Mouse (Mus musculus): ENCODE data around the gene Hmga1. TPM values are rescaled to one million over a fixed set of nuclear protein-coding genes. Genes with fewer than 3 reads are reported as not detected.

Gene Hmga1
- polyA plus RNA-seq, 1 experiment from 2014 or later: 106 TPM

GRCm38 (mm10) chr17:27534718-27535117 is 21.6 kb upstream of the Hmga1 start:
- no peaks in the 10 kb centered on the region for H3K9me3 ChIP-seq
- H3K36me3 ChIP-seq: no peaks in the 10 kb centered on the region
- H3K4me1 ChIP-seq: peaks cover 2% of the 10 kb centered on the region
- no peak overlapping the region for H3K4me3 ChIP-seq
- peak; percentile 70 for ATAC-seq (replicated peaks)
- H3K27me3 ChIP-seq: no peaks in the 10 kb centered on the region
- H3K9ac ChIP-seq (replicated peaks): no peak overlapping the region
- no peak overlapping the region for H3K4me2 ChIP-seq (replicated peaks)
- no peak overlapping the region for H3K27ac ChIP-seq (replicated peaks)
- WGBS: 3% methylated on average over 10 of the region's 10 CpGs

GRCm38 (mm10) chr17:27541261-27541660 is 15.0 kb upstream of the Hmga1 start:
- Histone ChIP-seq H3K36me3 (no peaks in the 10 kb centered on the region), H3K27me3 (no peaks in the 10 kb centered on the region), H3K27ac (replicated peaks) (no peak overlapping the region), H3K4me2 (replicated peaks) (no peak overlapping the region), H3K9me3 (no peaks in the 10 kb centered on the region), H3K4me1 (no peaks in the 10 kb centered on the region), H3K4me3 (no peak overlapping the region), H3K9ac (replicated peaks) (no peak overlapping the region)
- WGBS: 79% methylated on average over 2 of the region's 2 CpGs
- no peak for ATAC-seq (replicated peaks)

- Histone ChIP-seq H3K27me3 (no peaks in the 10 kb centered on the region), H3K4me1 (no peaks in the 10 kb centered on the region), H3K4me3 (no peak overlapping the region), H3K36me3 (no peaks in the 10 kb centered on the region), H3K9me3 (no peaks in the 10 kb centered on the region), H3K27ac (replicated peaks) (no peak overlapping the region), H3K4me2 (replicated peaks) (no peak overlapping the region), H3K9ac (replicated peaks) (no peak overlapping the region)
- no peak for ATAC-seq (replicated peaks)
- WGBS: 85% methylated on average over 3 of the region's 3 CpGs
These were observed 14.3 kb upstream of the Hmga1 start for GRCm38 (mm10) chr17:27541984-27542383.

GRCm38 (mm10) chr17:27544551-27544950 is 11.7 kb upstream of the Hmga1 start:
- Histone ChIP-seq H3K9ac (replicated peaks) (no peak overlapping the region), H3K36me3 (no peaks in the 10 kb centered on the region), H3K4me3 (no peak overlapping the region), H3K27ac (replicated peaks) (no peak overlapping the region), H3K27me3 (no peaks in the 10 kb centered on the region), H3K4me1 (peaks cover 7% of the 10 kb centered on the region), H3K4me2 (replicated peaks) (no peak overlapping the region), H3K9me3 (no peaks in the 10 kb centered on the region)
- 76% methylated on average over 11 of the region's 11 CpGs for WGBS
- no peak for ATAC-seq (replicated peaks)

GRCm38 (mm10) chr17:27545991-27546390 is 10.3 kb upstream of the Hmga1 start:
- no peak for ATAC-seq (replicated peaks)
- H3K4me3 ChIP-seq: no peak overlapping the region
- H3K27me3 ChIP-seq: no peaks in the 10 kb centered on the region
- no peaks in the 10 kb centered on the region for H3K36me3 ChIP-seq
- no peak overlapping the region for H3K4me2 ChIP-seq (replicated peaks)
- H3K9me3 ChIP-seq: no peaks in the 10 kb centered on the region
- peaks cover 8% of the 10 kb centered on the region for H3K4me1 ChIP-seq
- H3K27ac ChIP-seq (replicated peaks): no peak overlapping the region
- H3K9ac ChIP-seq (replicated peaks): no peak overlapping the region
- WGBS: 43% methylated on average over 12 of the region's 12 CpGs

GRCm38 (mm10) chr17:27546574-27547085 is 9.7 kb upstream of the Hmga1 start:
- Histone ChIP-seq H3K4me1 (peaks cover 8% of the 10 kb centered on the region), H3K9ac (replicated peaks) (no peak overlapping the region), H3K27me3 (no peaks in the 10 kb centered on the region), H3K4me3 (no peak overlapping the region), H3K27ac (replicated peaks) (no peak overlapping the region), H3K4me2 (replicated peaks) (no peak overlapping the region), H3K9me3 (no peaks in the 10 kb centered on the region), H3K36me3 (no peaks in the 10 kb centered on the region)
- no peak for ATAC-seq (replicated peaks)
- WGBS: 71% methylated on average over 7 of the region's 7 CpGs

GRCm38 (mm10) chr17:27547253-27547868 is 8.9 kb upstream of the Hmga1 start:
- 75% methylated on average over 9 of the region's 9 CpGs for WGBS
- Histone ChIP-seq H3K4me3 (no peak overlapping the region), H3K27ac (replicated peaks) (no peak overlapping the region), H3K36me3 (no peaks in the 10 kb centered on the region), H3K4me2 (replicated peaks) (no peak overlapping the region), H3K9me3 (no peaks in the 10 kb centered on the region), H3K27me3 (no peaks in the 10 kb centered on the region), H3K4me1 (peaks cover 8% of the 10 kb centered on the region), H3K9ac (replicated peaks) (no peak overlapping the region)
- ATAC-seq (replicated peaks): no peak

GRCm38 (mm10) chr17:27549234-27549633 is 7.1 kb upstream of the Hmga1 start:
- Histone ChIP-seq H3K27me3 (no peaks in the 10 kb centered on the region), H3K4me1 (peaks cover 8% of the 10 kb centered on the region), H3K27ac (replicated peaks) (no peak overlapping the region), H3K9ac (replicated peaks) (no peak overlapping the region), H3K9me3 (no peaks in the 10 kb centered on the region), H3K4me2 (replicated peaks) (no peak overlapping the region), H3K4me3 (no peak overlapping the region), H3K36me3 (no peaks in the 10 kb centered on the region)
- WGBS: 35% methylated on average over 8 of the region's 8 CpGs
- ATAC-seq (replicated peaks): no peak

- peaks cover 6% of the 10 kb centered on the region; the same call in 1 of the 2 replicates for H3K27me3 ChIP-seq
- ATAC-seq (replicated peaks): no peak
- H3K27ac ChIP-seq (replicated peaks): no peak overlapping the region
- 66% methylated on average over 10 of the region's 10 CpGs for WGBS
- peaks cover 21% of the 10 kb centered on the region for H3K4me1 ChIP-seq
- no peak overlapping the region for H3K9ac ChIP-seq (replicated peaks)
- H3K4me2 ChIP-seq (replicated peaks): no peak overlapping the region
- no peak overlapping the region for H3K4me3 ChIP-seq
- H3K9me3 ChIP-seq: no peaks in the 10 kb centered on the region
- no peaks in the 10 kb centered on the region for H3K36me3 ChIP-seq
These were observed 4.8 kb upstream of the Hmga1 start for GRCm38 (mm10) chr17:27551393-27551940.

GRCm38 (mm10) chr17:27552215-27553201 is 3.8 kb upstream of the Hmga1 start:
- no peak overlapping the region for H3K27ac ChIP-seq (replicated peaks)
- H3K4me3 ChIP-seq: no peak overlapping the region
- H3K36me3 ChIP-seq: no peaks in the 10 kb centered on the region
- peaks cover 6% of the 10 kb centered on the region; the same call in 1 of the 2 replicates for H3K27me3 ChIP-seq
- no peak for ATAC-seq (replicated peaks)
- no peak overlapping the region for H3K4me2 ChIP-seq (replicated peaks)
- H3K4me1 ChIP-seq: peaks cover 23% of the 10 kb centered on the region
- WGBS: 79% methylated on average over 23 of the region's 23 CpGs
- no peaks in the 10 kb centered on the region for H3K9me3 ChIP-seq
- no peak overlapping the region for H3K9ac ChIP-seq (replicated peaks)

- H3K27ac ChIP-seq (replicated peaks): no peak overlapping the region
- H3K4me1 ChIP-seq: peaks cover 37% of the 10 kb centered on the region
- ATAC-seq (replicated peaks): no peak
- no peaks in the 10 kb centered on the region for H3K36me3 ChIP-seq
- peak overlapping the region; percentile 82; the same call in 1 of the 2 replicates for H3K4me2 ChIP-seq (replicated peaks)
- no peak overlapping the region for H3K9ac ChIP-seq (replicated peaks)
- WGBS: 46% methylated on average over 20 of the region's 20 CpGs
- H3K27me3 ChIP-seq: peaks cover 6% of the 10 kb centered on the region; the same call in 1 of the 2 replicates
- no peak overlapping the region for H3K4me3 ChIP-seq
- no peaks in the 10 kb centered on the region for H3K9me3 ChIP-seq
These were observed 2.0 kb upstream of the Hmga1 start for GRCm38 (mm10) chr17:27554062-27554960.

All from forebrain, embryonic 15.5 days (tissue).